Mouse (Mus musculus) thymus, adult 18-20 months (tissue): ENCODE measurements around the gene Ckmt1.
"Not testable (repeated sequence)": the region's sequence is repeated elsewhere in the genome, so short reads cannot be mapped to it uniquely, and the experiment has no call there.

Experiments
- DNase-seq, 2 experiments: peaks; one replicate each; pipeline ENCODE4 v3.0.0; 2022; ENCODE audit warnings: mixed read lengths in 2 of 2

Ckmt1 gene

DNA sequence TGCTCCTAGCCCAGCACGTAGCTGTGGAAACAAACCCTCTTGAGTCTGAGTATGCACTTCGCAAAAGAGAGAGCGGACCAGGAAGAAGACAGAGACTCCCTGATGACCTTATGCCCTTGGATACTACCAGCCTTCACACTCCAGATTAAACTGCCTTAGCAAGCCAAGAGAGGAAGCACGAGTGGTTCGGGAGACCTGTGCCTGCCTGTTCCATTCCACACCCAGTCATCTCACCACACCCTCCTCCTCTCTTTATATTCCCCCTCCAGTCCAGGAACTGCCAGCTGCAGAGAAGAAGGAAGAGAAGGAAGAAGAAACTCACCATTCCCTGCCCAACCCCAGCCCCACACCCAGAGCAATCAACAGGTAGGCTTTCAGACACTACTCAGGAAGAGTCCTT is at the start of gene Ckmt1:
TSS of gene Ckmt1 (plus strand) at position 221 of the 400 bp plus-strand sequence.
- no peak for DNase-seq

DNA sequence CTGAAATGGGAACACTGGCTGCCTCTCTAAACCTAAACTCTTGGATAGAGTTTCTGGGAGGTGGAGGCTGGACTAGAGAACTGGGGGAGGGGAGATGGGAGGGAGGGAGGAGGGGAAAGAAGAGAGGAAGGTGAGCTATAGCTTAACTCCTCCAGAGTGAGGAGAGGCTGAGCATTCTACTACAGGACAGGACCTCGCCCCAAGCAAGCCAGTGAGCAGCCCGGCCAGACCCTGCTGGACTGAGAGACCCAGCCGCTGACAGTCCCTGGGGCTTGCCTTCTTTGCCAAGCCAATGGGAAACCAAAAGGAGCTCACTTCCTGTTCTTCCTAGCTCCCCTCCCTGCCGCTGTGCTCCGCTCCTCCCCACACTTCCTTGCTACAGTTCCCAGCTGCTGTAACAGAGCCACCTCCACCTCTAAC is 48.5 kb upstream of the Ckmt1 start:
- no peak for DNase-seq

DNA sequence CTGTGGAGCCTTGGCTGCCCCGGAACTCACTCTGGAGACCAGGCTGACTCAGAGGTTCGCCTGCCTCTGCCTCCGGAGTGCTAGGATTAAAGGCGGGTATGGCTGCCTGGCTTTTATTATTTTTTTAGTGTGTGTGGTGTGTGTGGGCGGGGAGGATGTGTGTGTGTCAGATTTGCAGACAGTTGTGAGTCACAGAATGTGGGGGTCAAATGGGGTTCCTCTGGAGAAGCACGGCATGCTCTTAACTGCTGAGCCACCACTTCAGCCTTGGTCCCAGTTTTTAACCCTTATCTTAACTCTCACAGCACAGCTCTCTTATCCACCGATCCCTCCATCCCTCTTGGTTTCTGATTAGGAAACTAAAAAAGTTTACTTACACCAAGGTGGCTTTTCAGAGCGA is 41.2 kb upstream of the Ckmt1 start:
- DNase-seq, result no peak

DNA sequence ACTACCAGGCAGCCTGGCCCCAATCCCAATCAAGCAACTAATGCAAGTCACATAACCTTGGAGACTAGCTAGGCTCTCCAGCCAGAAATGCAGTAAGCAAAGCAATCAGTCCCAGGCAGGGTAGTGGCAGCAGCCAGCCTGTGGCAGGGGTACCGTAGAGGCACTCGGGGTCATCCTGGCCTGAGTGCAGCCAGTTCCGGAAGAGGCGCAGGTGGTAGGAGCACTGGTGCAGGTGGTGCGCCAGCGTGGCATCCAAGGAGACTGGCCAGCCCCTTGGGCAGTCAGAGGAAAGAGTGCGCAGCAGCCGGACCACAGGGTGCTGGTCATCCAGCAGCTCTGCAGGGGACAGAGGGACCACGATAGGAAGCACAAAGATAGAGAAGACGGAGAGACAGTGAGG is 34.5 kb upstream of the Ckmt1 start:
- no peak for DNase-seq

DNA sequence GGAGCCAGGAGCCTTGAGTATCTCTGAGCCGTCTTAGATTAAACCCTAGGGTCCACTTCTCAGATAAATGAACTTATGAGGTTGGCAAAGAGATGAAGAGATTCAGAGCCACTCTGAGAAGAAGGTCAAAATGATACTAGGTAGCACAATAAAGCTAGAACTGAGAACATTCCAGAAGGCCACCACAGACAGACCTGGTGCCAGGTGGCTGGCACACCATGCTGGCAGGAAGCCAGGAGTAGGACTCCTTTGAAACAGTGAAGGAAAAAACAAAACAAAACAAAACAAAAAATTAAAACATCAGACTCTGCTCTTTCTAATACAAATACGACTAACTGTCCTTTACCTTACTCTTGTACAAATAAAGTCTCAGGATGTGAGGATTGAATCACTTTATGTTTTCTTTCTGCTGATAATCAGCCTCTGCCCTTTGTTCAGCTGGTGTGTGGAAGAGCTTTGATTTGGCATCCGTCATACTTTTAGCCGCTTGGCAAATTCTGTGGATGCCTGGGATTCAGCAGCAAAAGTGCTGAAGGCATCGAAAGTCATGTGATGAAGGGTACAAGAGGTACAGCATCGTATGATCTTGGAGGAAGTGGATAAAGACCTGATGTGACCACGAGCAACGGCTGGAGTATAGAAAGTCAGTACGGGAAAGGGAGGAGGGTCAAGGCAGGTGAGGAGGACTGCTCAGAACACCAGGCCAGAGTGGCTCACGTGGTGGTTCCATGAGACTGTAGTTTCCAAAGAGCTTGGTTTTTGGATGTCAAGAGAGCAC is 33.6 kb upstream of the Ckmt1 start:
- no peak for DNase-seq

DNA sequence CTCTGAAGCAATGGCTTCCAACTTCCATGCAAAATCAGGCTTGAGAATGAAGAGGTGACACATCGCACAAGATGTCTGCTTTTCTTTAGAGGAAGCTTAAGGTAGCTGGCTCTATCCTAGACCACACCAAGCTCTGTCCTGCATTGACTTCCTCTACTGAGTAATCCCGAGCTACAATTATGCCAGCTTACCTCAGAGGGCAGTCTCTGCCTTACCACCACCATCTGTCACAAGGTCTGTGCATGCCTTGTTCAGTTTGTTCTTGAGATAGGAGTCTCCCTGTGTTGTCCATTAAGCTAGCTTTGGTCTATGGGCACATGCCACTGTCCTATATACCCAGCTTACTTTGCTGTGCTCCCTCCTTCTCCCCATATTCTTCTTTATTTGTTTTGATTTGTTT is 28.0 kb upstream of the Ckmt1 start:
- no peak for DNase-seq

DNA sequence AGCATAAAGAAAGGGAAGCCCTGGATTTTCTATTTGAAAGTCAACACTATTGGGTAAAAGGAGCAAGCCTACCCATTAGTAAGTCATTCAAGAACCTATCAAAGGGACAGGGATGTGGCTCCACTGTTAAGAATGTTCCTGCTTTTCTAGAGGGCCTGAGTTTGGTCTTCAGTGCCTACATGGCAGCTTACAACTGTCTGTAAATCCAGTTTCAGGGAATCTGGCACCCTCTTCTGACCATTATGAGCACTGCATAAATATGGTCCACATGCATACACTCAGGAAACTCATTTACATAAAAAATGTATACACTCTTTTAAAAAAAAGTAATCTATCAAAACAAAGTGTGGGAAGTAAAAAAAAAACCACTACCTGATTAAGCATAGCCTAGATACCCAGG is 18.5 kb upstream of the Ckmt1 start:
- no peak for DNase-seq

DNA sequence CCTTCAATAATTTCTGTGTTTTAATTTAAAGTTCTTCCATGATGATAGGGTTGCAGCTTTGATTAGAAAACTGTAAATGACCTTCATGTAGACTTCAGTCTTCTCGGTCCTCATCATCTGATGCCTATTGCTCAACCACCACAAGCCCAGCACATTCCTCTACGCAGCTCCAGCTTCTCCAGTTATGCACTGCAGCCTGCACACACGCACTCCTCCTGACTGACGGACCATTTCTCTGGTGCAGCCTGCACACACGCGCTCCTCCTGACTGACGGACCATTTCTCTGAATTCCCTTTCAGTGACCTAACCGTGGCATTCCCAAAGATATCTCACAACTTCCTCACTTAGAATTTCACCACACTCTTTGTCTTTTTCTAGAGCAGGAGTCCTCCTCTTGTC is 4.4 kb upstream of the Ckmt1 start:
- DNase-seq, result no peak

DNA sequence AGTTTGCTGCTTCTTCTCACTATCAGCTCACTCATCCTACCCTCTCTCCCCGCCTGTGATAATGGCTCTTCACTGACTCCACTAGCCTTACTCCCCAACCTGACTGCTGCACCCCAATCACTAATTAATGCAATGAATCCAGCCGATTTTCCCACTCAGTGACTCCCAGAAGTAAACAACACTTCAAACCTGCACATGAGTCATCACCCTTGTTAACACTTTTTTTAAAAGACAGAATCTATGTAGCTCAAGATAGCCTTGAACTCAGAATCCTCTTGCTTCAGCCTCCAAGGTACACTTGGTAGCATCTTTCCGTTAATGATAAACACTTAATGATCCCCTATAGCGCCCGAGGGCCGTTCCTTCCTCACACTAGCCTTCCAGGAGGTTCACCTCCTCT is 3.1 kb upstream of the Ckmt1 start:
- no peak for DNase-seq

DNA sequence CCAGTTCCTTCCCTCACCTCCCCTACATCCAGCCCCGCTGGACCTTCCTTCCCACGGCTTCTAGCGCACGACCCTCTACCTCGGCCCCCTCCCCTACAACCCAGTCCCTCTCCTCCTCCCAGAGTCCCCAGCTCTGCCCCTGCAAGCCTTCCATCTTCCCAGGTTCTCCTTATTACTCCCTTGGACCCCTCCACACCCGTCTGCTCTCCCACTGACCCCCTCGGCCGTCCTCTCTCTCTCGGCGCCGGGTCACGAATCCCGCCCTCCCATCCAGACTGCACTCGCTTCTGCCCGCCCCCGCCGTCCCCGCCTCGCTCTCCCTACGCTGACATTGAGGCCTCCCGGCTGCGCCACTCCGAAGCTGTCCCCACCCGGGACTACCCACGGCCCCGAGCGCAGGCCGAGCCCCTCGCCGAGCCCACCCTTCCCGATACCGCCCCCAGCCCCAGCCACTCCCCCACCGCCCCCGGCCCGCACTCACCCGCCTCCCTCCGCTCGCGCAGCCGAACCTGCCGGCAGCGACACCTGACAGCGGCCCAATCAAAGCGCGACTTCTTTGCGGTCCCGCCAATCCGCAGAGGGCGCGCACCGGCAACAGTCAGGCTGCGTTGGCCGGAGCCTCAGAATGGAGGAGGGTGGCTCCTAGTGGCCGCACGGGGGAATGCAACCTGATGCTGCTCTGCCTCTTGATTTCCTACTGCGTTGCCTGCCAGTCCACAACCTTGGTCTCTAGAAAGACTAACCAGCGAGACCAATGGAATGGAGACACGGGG is 2.5 kb upstream of the Ckmt1 start, which contains the start of gene Ppip5k1:
TSS of gene Ppip5k1 (minus strand) at position 577 of the 773 bp plus-strand sequence.
- peak; percentile 94 to 95 for DNase-seq

DNA sequence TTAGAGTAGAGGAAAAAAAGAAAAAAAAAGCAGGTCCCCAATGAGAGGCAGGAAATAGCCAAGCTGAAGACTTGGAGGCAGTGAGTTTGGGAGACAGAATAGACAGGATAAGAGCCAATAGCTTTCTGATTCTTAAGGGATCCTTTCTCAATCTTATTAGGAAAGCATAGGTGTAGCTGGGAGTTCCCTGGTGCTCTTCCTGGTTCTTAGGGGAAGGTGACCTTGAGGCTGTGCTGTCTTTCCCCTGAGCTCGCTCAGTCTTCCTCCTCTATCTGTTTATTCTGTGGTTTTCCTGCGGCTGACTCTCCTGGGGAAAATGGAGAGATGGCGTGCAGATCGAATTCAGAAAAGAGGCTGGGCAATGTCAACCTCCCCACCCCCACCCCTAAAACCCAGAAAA is 447 bp downstream of the Ckmt1 start:
- no peak for DNase-seq

DNA sequence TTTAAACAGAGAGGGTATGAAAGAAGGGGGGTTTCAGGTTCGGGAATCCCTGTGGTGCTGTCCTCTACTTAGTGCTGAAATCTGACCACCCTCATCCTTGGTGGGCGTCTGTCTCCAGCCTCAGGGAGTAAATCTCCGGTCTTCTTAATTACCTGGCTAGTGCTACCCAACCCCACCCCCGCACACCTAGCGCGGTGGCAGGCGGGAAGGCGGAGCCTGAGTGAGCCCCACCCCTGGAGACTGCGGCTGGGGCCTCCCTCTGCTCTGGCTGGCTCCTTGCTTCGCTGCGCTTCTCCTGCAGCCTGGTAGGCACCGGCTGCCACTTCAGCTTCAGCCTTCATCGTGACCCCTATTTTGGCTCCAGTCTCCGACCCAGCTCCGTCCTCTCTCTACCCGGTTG is 867 bp downstream of the Ckmt1 start:
- DNase-seq, result peak in 1 of 2 experiments; percentile 17

DNA sequence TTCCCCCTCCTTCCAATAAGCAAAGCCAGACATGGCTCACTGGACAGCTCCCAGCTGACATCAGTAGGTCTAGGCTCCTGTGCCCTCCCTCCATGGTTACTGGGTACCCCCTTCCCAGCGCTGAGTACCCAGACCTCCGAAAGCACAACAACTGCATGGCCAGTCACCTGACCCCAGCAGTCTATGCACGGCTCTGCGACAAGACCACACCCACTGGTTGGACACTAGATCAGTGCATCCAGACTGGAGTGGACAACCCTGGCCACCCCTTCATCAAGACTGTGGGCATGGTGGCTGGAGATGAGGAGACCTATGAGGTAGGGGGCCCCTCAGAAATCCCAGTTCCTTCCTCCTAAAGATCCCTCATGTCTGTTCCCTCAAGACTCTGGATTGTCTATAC is 1.9 kb downstream of the Ckmt1 start:
- no peak for DNase-seq

DNA sequence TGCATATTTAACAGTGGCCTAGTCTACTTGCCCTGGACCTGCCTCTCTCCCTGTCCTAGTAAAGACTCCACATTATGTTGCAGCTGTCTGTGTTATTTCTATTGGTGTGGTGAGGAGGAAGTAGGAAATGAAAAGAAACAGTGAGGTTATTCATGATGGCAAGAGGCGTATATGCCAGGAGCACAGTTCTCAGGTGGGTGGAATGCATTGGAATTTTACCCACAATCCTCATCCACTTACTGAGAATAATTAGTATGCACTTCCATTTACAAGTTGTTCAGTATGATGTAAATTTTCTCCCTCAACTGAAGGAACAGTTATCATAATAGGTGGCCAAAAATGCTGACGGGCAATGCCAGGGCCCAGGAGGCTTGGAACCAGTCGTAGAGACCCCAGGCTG is 6.1 kb downstream of the Ckmt1 start:
- no peak for DNase-seq

DNA sequence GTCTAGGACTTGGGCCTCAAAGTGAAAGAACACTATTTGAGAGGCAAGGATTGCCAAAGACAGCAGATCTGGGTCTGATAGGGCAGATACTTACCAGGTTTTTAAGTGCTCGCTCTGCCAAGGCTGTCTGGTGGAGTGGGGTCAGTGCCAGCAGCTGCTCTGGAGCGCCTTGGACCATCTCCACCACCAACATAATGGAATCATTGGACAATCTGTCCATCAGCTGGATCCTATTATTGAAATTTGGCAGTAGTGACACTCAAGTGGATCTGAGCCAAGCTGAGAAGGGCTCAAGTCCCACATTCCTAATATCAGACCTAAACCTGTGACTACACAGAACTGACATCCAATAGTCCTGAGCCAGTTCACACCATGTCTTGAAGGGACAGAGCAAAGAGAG is 11.3 kb downstream of the Ckmt1 start:
- DNase-seq, result no peak

DNA sequence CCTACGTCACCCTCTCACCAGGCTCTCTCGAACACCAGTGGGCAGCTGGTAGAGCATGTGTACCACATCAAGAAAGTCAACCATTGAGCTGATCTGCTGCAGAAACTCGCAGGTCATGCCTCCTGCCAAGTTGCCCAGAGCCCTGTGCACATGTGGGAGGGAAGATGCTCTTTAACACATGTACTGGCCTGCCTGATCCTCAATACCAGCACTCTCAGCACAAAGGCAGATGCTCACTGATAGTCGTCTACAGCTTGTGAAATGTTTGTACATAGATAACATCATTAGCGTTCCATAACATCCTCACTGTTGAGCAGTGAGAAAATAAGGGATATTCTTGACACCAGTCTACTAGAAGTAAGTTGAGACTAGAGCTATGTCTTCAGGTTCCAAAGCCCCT is 13.4 kb downstream of the Ckmt1 start:
- no peak for DNase-seq

DNA sequence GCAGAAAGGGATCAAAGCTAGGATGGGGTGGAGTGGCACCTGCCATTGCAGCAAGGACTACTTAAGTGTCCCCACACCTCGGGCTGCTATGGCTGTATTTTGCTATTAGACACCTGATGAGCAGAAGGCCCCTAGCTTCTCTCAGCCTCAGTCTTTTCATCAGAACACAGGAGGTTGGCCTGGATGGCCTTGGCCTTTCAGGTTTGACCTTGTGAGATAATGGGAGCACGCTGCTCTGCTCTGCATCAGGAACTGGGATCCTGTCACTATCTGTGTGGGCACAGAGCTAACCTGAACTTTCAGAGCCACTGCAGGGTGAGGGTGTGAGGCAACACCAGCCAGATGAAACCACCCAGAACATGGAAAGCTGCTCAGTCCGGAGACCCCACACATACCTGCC is 14.8 kb downstream of the Ckmt1 start:
- DNase-seq, result no peak

DNA sequence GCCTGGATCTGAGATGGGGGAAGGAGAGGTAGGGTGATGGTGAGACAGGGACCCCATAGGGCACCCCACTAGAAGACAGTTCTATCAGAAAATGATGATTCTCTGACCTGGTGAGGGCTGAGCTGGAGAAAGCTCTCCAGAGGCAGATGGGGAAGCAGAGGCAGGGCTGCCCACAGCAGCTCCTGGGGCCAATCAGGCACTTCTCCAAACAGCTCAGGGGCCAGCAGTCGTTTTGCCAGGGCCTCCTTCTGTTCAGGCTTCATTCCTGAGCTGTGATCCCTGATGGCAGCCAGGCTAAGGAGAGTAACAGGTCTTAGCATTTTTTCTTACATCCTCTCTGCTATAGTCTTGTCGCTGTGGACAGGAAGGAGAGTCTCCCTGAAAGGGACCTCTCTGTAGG is 17.3 kb downstream of the Ckmt1 start:
- no peak for DNase-seq

DNA sequence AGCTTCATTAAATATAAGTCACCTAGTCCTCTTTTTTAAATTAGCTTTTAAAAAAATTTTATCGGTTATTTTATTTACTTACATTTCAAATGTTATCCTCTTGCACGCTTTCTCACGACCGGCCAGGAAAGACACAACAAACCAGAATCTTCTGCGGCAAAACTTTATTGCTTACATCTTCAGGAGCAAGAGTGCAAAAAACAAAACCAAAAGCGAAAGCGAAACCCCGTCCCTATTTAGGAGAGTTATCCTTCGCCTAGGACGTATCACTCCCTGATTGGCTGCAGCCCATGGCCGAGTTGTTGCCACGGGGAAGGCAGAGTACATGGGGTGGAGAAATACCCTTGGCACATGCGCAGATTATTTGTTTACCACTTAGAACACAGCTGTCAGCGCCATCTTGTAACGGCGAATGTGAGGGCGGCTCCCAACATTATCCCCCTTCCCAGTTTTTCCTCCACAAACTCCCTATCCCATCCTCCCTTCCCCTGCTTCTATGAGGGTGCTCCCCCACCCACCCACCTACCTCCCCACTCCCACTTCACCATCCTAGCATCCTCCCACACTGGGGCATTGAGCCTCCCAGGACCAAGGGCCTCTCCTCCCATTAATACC is 29.6 kb downstream of the Ckmt1 start, which contains the start of gene Strc:
TSS of gene Strc (minus strand) at position 208 of the 615 bp plus-strand sequence.
- DNase-seq, result not testable (repeated sequence)

DNA sequence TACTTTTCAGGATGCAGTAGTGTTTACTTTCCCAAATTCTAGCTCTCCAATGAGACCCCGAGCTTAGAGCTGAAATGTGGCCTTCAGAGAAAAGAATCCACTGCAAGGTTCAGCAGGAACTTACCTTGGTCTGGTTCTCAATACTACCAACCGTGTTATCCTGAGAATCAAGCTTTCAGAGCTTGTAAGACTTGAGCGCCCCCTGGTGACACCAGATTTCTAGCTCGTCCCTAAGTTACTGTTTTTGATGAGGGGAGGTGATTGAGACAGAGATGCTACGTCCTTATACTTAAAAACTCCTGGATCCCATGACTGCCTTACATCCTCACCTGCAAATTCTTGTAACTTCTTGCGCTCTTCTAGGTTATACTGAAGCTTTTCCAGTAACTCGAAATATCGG is 39.1 kb downstream of the Ckmt1 start:
- DNase-seq, result peak; percentile 24 to 31

DNA sequence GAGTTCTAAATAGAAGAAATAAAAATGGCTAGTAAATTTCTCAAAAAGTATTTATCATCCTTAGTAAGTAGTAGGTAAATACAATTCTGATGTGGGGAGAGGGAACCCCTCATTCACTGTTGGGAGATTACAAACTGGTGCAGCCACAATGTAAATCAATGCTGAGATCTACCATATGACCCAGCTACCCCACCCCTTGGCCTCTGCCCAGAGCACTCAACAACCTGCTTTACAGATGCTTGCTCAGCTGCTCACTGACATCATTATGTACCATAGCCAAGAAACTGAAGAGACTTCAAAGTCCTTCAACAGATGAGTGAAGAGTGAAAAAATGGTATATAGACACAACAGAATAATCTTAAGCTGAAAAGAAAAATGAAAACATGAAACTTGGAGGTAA is 45.8 kb downstream of the Ckmt1 start:
- no peak for DNase-seq

DNA sequence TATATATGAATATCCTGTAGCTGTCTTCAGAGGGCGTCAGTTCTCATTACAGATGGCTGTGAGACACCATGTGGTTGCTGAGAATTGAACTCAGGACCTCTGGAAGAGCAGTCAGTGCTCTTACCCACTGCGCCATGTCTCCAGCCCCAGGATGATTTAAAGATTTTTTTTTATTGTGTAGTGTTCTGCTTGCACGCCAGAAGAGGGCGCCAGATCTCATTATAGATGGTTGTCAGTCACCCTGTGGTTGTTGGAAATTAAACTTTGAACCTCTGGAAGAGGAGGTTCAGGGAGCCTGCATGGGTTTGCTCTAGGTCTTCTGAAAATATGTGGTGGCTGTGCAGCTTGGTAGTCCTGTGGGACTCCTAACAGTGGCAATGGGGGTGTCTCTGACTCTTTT is 50.6 kb downstream of the Ckmt1 start:
- peak; percentile 3 to 19 for DNase-seq

DNA sequence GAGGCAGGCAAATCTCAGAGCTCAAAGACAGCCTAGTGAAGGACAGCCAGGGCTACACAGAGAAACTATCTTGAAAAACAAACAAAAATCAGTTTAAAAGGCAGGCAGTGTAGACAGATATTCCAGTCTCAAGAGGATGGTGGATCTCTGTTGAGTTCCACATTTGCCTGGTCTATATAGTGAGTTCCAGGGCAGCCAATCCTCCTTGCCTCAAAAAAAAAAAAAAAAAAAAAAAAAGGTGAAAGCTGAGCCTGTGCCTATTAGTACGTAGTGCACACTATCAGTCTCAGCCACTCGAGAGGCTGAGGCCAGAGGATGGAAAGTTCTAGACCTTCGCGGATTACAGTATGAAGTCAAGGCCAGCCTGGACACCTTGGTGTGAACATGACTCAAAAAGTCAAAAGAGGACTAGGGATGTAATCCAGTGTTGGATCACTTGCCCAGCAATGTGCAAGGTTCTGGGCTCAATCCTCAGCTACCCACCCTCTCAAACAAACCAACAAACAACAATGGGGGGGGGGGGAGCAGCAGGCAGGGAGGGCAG is 55.4 kb downstream of the Ckmt1 start:
- peak in 1 of 2 experiments; percentile 1 for DNase-seq
